23 mouse cellular contexts compared by ENCODE assay signal in genomic region chr3:66895731-66896130, GRCm38 (mm10).
"Had no signal": no experiment of that assay in that cellular context is flagged by ENCODE, and none has a peak within 500 bp of the region (broad histone marks: within the 10 kb centered on the region; RNA-seq: fewer than 3 reads in every experiment).

No protein-coding gene starts in this region.

- DNase-seq: gastrocnemius, adult 2 months; gastrocnemius, postnatal 10 days; gastrocnemius, postnatal 25 days; heart, adult 11 months; heart, adult 2 months; heart, postnatal 14 days; heart, postnatal 36 days; kidney, adult 11 months; kidney, adult 2 months; kidney, adult 9 months; kidney, postnatal 14 days; kidney, postnatal 36 days; liver; liver, embryonic 13.5 days had no signal

- ATAC-seq: hindbrain, postnatal 0 days; intestine, embryonic 16.5 days had no signal

- H3K27me3 ChIP-seq: heart, embryonic 13.5 days; heart, embryonic 15.5 days; hindbrain, embryonic 13.5 days; hindbrain, embryonic 15.5 days; kidney, embryonic 15.5 days; limb, embryonic 12.5 days; liver, embryonic 13.5 days; liver, embryonic 15.5 days had no signal
